Mouse (Mus musculus) E14TG2a.4 (cell line): ENCODE results near the gene Tmem9.

Experiments
- CTCF ChIP-seq: conservative IDR thresholded peaks from 2 replicates; pipeline ENCODE4 v1.5.1; 2014; ENCODE audit warnings: low read length
- NANOG ChIP-seq: IDR thresholded peaks from 2 replicates; pipeline ENCODE4 v1.6.1; 2014; ENCODE audit warnings: borderline replicate concordance, low read length, mixed read lengths
- POU5F1 ChIP-seq: IDR thresholded peaks from 2 replicates; pipeline ENCODE4 v1.6.1; 2014; ENCODE audit warnings: low read length, borderline replicate concordance

- TF ChIP-seq CTCF (no peak), POU5F1 (no peak), NANOG (no peak)
These were observed 43.4 kb upstream of the Tmem9 start for GRCm38 (mm10) chr1:135964561-135964960.
